Mouse (Mus musculus) cortical plate, adult 2 months (tissue): ENCODE results near the gene Car10. TPM values are rescaled to one million over a fixed set of nuclear protein-coding genes. Genes with fewer than 3 reads are reported as not detected.

Source experiments
- H3K27ac ChIP-seq: fragments of 200-500 bp; 2 replicates; pipeline ENCODE4 v1.5.1; 2012; ENCODE audit warnings: low read length, control low read depth, inconsistent platforms; ENCODE audit not compliant: insufficient read depth
- H3K4me1 ChIP-seq: fragments of 200-500 bp; 2 replicates; pipeline ENCODE4 v1.6.1; 2011; ENCODE audit warnings: low read length; ENCODE audit not compliant: control insufficient read depth, insufficient read depth
- H3K4me3 ChIP-seq: fragments of 200-500 bp; 2 replicates; pipeline ENCODE4 v1.5.1; 2011; ENCODE audit warnings: mild to moderate bottlenecking, low read length, control low read depth; ENCODE audit not compliant: insufficient read depth
- CTCF ChIP-seq: fragments of 200-500 bp; IDR thresholded peaks from 2 replicates; pipeline ENCODE4 v1.5.1; 2011; ENCODE audit warnings: mild to moderate bottlenecking, control low read depth, low read length; ENCODE audit not compliant: insufficient read depth; ENCODE audit errors: extremely low read depth
- POLR2A ChIP-seq: fragments of 200-500 bp; IDR thresholded peaks from 2 replicates; pipeline ENCODE4 v1.6.1; 2011; ENCODE audit warnings: mild to moderate bottlenecking, low read length, control low read depth; ENCODE audit not compliant: insufficient read depth; ENCODE audit errors: extremely low read depth
- polyA plus RNA-seq: library from polyadenylated mRNA; depleted of rRNA; stranded (reverse); fragments of >200 nt; gene quantifications from 2 replicates; pipeline ENCODE4 v1.2.3, GENCODE M21; 2012

The Car10 gene
- polyA plus RNA-seq, 1 experiment: 88.0 TPM

- Histone ChIP-seq H3K4me1 (no peaks in the 10 kb centered on the region), H3K4me3 (no peak overlapping the region), H3K27ac (no peak overlapping the region)
- TF ChIP-seq CTCF: no peak
- TF ChIP-seq POLR2A: no peak
Measured at GRCm38 (mm10) chr11:93154910-93155309, 57.1 kb downstream of the Car10 start.

GRCm38 (mm10) chr11:93172430-93172829 is 74.6 kb downstream of the Car10 start:
- Histone ChIP-seq H3K4me1 (peaks cover 2% of the 10 kb centered on the region; the same call in 1 of the 2 replicates), H3K4me3 (no peak overlapping the region), H3K27ac (no peak overlapping the region)
- TF ChIP-seq POLR2A: no peak
- no peak for TF ChIP-seq CTCF

GRCm38 (mm10) chr11:93173533-93174308 is 75.9 kb downstream of the Car10 start:
- no peak overlapping the region for H3K27ac ChIP-seq
- no peak overlapping the region for H3K4me3 ChIP-seq
- TF ChIP-seq POLR2A (no peak), CTCF (no peak)
- H3K4me1 ChIP-seq: peaks cover 2% of the 10 kb centered on the region; the same call in 1 of the 2 replicates

DNA sequence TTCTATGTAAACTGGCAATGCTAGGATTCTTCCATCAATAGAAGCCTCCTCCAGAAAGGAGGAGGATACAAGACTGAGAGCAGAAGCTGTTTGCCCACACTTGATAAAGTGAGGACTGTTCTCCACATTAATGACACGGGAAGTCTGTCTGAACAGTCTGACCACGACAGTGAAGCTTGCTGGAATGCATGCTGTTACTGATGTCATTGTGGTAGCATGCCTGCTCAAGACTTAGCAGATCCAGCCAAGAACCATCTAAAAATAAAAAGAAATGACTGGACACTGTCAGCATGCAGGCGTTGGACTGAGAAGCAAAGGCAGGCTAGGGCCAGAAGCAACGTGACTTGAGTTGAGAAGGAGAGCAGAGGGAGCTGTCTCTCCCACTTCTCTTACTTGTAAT is 87.6 kb downstream of the Car10 start:
- Histone ChIP-seq H3K27ac (no peak overlapping the region), H3K4me1 (no peaks in the 10 kb centered on the region), H3K4me3 (no peak overlapping the region)
- TF ChIP-seq POLR2A: no peak
- TF ChIP-seq CTCF: no peak

GRCm38 (mm10) chr11:93186163-93186562 is 88.3 kb downstream of the Car10 start:
- H3K4me3 ChIP-seq: no peak overlapping the region
- no peak for TF ChIP-seq CTCF
- TF ChIP-seq POLR2A: no peak
- H3K27ac ChIP-seq: no peak overlapping the region
- no peaks in the 10 kb centered on the region for H3K4me1 ChIP-seq

GRCm38 (mm10) chr11:93188621-93189020 is 90.8 kb downstream of the Car10 start:
- no peak overlapping the region for H3K4me3 ChIP-seq
- H3K4me1 ChIP-seq: no peaks in the 10 kb centered on the region
- TF ChIP-seq CTCF: no peak
- no peak overlapping the region for H3K27ac ChIP-seq

- Histone ChIP-seq H3K4me1 (no peaks in the 10 kb centered on the region), H3K27ac (no peak overlapping the region), H3K4me3 (no peak overlapping the region)
- TF ChIP-seq CTCF (no peak), POLR2A (no peak)
Measured at GRCm38 (mm10) chr11:93200046-93200445, 102.2 kb downstream of the Car10 start.

DNA sequence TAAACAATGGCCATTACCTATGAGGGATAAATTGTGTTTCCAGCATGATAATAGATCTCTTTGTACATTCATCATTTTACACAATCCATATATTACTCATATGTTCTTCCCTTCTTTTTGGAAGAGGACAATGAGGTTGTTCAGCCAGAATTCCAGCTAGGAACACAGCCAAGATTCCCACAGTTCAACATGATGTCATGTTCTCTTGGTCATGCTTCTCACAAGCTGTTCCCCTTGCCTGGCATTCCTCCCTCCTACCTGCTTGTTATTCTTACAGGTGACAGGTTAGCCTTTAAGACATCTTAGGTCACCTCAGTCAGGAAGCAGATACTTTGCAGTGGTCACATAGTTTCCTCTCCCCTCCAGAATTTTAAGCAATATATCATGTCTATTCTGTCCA is 119.6 kb downstream of the Car10 start:
- TF ChIP-seq CTCF: no peak
- TF ChIP-seq POLR2A: no peak
- Histone ChIP-seq H3K27ac (no peak overlapping the region), H3K4me1 (no peaks in the 10 kb centered on the region), H3K4me3 (no peak overlapping the region)

- Histone ChIP-seq H3K4me1 (no peaks in the 10 kb centered on the region), H3K4me3 (no peak overlapping the region), H3K27ac (no peak overlapping the region)
- TF ChIP-seq POLR2A (no peak), CTCF (no peak)
Measured at GRCm38 (mm10) chr11:93230057-93230456, 132.2 kb downstream of the Car10 start.

- no peak overlapping the region for H3K27ac ChIP-seq
- no peak overlapping the region for H3K4me3 ChIP-seq
- TF ChIP-seq POLR2A (no peak), CTCF (no peak)
- no peaks in the 10 kb centered on the region for H3K4me1 ChIP-seq
Measured at GRCm38 (mm10) chr11:93249771-93250265, 152.0 kb downstream of the Car10 start.
